Mouse (Mus musculus) embryonic fibroblast, embryonic 13.5 days (primary cell): ENCODE data around the gene Nipa2. TPM values are rescaled to one million over a fixed set of nuclear protein-coding genes. Genes with fewer than 3 reads are reported as not detected.

Experiments used
- H3K27ac ChIP-seq: 2 replicates; pipeline ENCODE4 v1.5.1; 2012; ENCODE audit warnings: low read length, control low read depth, inconsistent platforms; ENCODE audit not compliant: insufficient read depth
- H3K4me1 ChIP-seq: 2 replicates; pipeline ENCODE4 v1.6.1; 2011; ENCODE audit warnings: low read length; ENCODE audit not compliant: control insufficient read depth, insufficient read depth
- H3K4me3 ChIP-seq: 2 replicates; pipeline ENCODE4 v1.5.1; 2011; ENCODE audit warnings: mild to moderate bottlenecking, control low read depth, low read length; ENCODE audit not compliant: insufficient read depth
- CTCF ChIP-seq: IDR thresholded peaks from 2 replicates; pipeline ENCODE4 v1.5.1; 2011; ENCODE audit warnings: mild to moderate bottlenecking, control low read depth, low read length, moderate library complexity, borderline replicate concordance; ENCODE audit not compliant: insufficient read depth
- POLR2A ChIP-seq: IDR thresholded peaks from 2 replicates; pipeline ENCODE4 v1.6.1; 2011; ENCODE audit warnings: low read depth, mild to moderate bottlenecking, control low read depth, low read length, moderate library complexity
- polyA plus RNA-seq: library from polyadenylated mRNA; stranded (reverse); fragments of >200 nt; gene quantifications from 2 replicates; pipeline ENCODE4 v1.2.4, GENCODE M21; 2011; ENCODE audit warnings: low read depth; ENCODE audit not compliant: missing spikeins, insufficient read length

Gene Nipa2
- polyA plus RNA-seq: 56.6 and 61.0 TPM in 2 replicates

DNA sequence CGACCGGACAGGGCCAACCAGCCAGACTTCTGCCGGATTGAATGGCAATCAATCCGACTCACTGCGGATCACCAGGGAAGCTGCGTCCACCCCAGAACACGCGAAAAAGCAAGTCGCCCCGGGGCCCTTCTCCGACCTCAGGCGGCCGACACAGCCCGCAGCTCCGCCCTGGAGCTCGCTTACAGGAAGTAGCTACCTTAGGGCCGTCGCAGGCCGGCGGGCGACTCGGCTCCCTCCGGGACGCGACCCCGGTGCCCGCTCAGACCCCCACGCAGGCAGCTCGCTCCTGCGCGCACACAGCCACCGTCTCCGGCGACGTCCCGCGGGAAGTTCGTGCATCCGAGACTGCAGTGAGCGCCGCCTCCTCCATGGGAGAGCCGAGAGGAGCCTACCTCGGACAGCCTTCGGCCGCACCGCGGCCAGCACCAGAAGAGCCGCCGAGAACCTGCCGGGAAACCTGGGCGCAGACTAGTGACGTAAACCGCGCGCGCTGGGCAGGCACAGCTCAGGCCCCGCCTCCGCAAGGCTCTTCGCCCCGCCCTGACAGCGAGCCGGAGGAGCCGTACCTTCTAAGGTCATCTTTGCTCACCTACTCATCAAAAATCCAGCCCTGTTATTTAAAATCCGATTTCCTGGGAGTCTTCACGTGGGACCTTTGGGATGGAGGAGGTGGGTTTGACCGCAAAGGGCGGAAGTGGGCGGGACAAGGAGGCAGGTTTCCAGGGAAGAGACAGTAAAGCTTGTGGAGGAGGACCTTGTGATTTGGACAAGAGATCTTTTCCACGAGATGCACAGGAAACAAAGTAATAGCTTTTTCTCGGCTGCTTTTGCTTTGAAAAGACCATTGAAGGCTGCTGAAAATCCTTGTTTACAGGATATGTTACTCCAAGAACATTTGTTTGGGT is at the start of gene Nipa2:
Gene Nipa2 (minus strand): TSS at position 473 of the 905 bp plus-strand sequence.
- H3K4me3 ChIP-seq: peak within 1 kb of the TSS; percentile 98
- peak within 1 kb of the TSS; percentile 64 for H3K27ac ChIP-seq
- TF ChIP-seq POLR2A (peak; percentile 79), CTCF (no peak)
- peaks cover 4% of the 10 kb centered on the region; the same call in 1 of the 2 replicates for H3K4me1 ChIP-seq

DNA sequence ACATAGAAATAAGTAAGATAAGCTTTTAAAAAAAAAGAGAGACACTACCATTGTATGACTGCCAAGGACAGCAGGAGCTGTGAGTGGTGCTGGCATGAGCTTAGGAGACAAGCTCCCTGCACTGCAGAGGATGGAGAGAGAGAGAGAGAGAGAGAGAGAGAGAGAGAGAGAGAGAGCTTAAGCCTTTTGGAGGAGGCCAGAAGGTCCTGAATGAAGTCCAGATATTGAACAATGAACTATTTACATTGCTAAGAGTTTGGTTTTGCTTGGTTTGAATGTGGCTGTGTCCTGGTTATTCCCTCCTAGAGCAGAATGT is 48.7 kb upstream of the Nipa2 start:
- H3K4me3 ChIP-seq: no peak overlapping the region
- H3K27ac ChIP-seq: no peak overlapping the region
- no peaks in the 10 kb centered on the region for H3K4me1 ChIP-seq
- TF ChIP-seq POLR2A: no peak
- no peak for TF ChIP-seq CTCF

GRCm38 (mm10) chr7:56010318-56011017 is 48.2 kb upstream of the Nipa2 start:
- TF ChIP-seq POLR2A (no peak), CTCF (no peak)
- no peak overlapping the region for H3K27ac ChIP-seq
- no peaks in the 10 kb centered on the region for H3K4me1 ChIP-seq
- H3K4me3 ChIP-seq: no peak overlapping the region

DNA sequence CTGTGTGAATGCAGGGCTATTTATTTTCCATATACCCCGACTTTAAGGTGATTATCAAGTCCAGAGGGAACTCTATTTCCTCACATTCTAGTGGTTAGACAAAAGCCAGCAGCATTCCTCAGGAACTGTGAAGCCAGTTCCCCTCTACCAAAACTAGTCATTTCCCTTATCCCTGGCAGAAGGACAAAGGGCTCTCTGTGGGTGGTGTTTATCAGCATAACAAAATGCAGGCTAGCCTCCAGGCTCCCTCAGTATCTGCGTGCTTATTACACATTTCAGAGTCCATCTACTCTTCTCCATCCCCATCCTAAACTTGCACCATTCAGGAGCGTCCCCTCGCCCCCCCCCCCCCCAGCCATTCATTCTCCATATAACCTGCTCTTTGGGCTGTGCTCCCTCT is 36.7 kb upstream of the Nipa2 start:
- 0 out of 2 replicates have a peak, but pooled peaks cover 2% of the 10 kb centered on the region for H3K4me1 ChIP-seq
- no peak overlapping the region for H3K27ac ChIP-seq
- no peak for TF ChIP-seq CTCF
- no peak for TF ChIP-seq POLR2A
- no peak overlapping the region for H3K4me3 ChIP-seq

DNA sequence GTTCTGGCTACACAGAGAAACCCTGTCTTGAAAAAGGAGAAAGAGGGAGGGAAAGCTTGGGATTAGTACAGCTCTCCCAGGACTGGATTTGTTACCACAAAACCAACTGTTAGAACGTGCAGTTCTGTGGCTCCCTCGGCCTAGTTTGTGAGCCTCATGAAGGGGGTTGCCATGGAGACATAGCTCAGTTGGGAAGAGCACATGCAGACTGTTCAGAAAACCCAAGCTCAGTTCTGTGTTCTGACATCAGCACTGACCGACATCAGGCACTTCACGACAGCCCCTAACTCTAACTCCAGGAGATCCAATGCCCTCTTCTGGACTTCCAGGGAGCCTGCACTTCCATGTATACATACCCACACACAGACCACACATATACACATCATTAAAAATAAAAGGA is 32.7 kb upstream of the Nipa2 start:
- H3K27ac ChIP-seq: no peak overlapping the region
- H3K4me3 ChIP-seq: no peak overlapping the region
- H3K4me1 ChIP-seq: 0 out of 2 replicates have a peak, but pooled peaks cover 2% of the 10 kb centered on the region
- no peak for TF ChIP-seq CTCF
- TF ChIP-seq POLR2A: no peak

DNA sequence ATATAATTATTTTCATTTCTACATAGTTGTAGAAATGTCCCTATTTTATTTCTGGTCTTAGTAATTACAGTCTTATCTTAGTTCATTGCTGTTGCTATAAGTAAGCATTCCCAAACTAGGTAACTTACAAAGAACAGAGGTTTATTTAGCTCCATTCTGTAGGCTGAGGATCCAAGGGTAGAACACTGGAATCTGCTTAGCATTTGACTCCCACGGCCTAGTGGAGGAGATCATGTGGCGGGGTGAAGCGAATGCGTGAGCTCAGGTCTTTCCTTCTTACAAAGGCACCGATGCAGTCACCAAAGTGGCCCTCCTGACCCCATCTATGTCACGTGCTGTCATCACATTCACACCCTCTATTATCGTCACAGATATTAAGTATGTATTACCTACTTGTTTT is 29.6 kb upstream of the Nipa2 start:
- H3K27ac ChIP-seq: no peak overlapping the region
- H3K4me1 ChIP-seq: no peaks in the 10 kb centered on the region
- H3K4me3 ChIP-seq: no peak overlapping the region
- TF ChIP-seq POLR2A (no peak), CTCF (no peak)

- no peaks in the 10 kb centered on the region; the same call in 1 of the 2 replicates for H3K4me1 ChIP-seq
- TF ChIP-seq POLR2A (no peak), CTCF (no peak)
- H3K27ac ChIP-seq: no peak overlapping the region
- H3K4me3 ChIP-seq: no peak overlapping the region
These were observed 28.9 kb upstream of the Nipa2 start for GRCm38 (mm10) chr7:55991129-55991528.

- Histone ChIP-seq H3K4me3 (no peak overlapping the region), H3K27ac (no peak overlapping the region), H3K4me1 (no peaks in the 10 kb centered on the region; the same call in 1 of the 2 replicates)
- no peak for TF ChIP-seq POLR2A
- peak; percentile 51; the same call in 1 of the 2 replicates for TF ChIP-seq CTCF
These were observed 24.4 kb upstream of the Nipa2 start for GRCm38 (mm10) chr7:55986526-55987214.

DNA sequence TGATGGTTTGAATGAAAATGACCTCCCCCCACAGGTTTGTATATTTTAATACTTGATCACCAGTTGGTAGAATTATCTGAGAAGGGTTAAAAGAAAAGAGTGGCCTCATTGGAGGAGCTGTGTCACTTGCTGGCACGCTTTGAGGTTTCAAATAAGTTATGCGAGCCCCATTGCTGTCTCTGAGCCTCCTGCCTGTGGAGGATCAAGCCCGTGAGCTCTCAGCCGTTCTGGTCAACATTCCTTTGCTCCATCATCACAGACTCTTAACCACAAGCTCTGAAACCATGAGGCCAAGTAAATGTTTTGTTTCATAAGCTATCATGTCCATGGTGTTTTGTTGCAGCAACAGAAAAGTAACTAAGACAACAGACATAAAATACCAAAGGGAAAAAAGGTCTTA is 22.5 kb upstream of the Nipa2 start:
- TF ChIP-seq POLR2A (no peak), CTCF (no peak)
- Histone ChIP-seq H3K4me1 (no peaks in the 10 kb centered on the region; the same call in 1 of the 2 replicates), H3K4me3 (no peak overlapping the region), H3K27ac (no peak overlapping the region)
